Mouse (Mus musculus) layer of hippocampus, adult 2 months (tissue): ENCODE data around the gene Dpp6. TPM values are rescaled to one million over a fixed set of nuclear protein-coding genes. Genes with fewer than 3 reads are reported as not detected.

Source experiments
- DNase-seq, 2 experiments: peaks; one replicate each; pipeline ENCODE4 v3.0.0; 2022; ENCODE audit warnings: low spot score in 2 of 2
- H3K27ac ChIP-seq: fragments of 200-600 bp; 2 replicates; pipeline ENCODE4 v1.8.1; 2022
- H3K4me3 ChIP-seq: fragments of 200-600 bp; 2 replicates; pipeline ENCODE4 v1.8.1; 2022; ENCODE audit warnings: mild to moderate bottlenecking
- CTCF ChIP-seq: fragments of 200-600 bp; conservative IDR thresholded peaks from 2 replicates; pipeline ENCODE4 v1.8.1; 2022; ENCODE audit warnings: antibody characterized with exemption, mild to moderate bottlenecking, moderate library complexity
- total RNA-seq, 2 experiments: library from RNA; stranded (reverse); gene quantifications; 2 replicates each; pipeline ENCODE4 v1.2.3; 2021

Dpp6 gene
- total RNA-seq, 2 experiments from 2014 or later: 261 to 270 TPM

DNA sequence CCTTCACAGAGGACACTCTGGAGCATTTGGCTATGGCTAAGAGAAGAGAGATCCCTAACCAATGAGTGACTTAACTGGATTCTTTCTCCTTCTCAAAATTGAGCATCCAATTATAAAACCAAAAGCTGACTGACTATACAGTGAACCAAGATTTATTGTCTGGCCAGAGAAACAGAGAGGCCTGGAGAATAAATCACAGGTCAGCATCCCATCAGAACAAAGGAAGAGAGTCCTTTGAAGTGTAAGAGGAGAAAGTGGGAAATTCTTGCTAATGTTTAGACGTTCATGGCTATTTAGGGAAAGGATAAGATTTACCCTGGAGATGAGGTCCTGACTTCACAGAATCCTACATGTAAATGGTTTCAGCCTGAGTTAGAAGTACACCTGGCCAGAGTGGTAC is 499.7 kb downstream of the Dpp6 start:
- DNase-seq: no peak
- TF ChIP-seq CTCF: no peak

DNA sequence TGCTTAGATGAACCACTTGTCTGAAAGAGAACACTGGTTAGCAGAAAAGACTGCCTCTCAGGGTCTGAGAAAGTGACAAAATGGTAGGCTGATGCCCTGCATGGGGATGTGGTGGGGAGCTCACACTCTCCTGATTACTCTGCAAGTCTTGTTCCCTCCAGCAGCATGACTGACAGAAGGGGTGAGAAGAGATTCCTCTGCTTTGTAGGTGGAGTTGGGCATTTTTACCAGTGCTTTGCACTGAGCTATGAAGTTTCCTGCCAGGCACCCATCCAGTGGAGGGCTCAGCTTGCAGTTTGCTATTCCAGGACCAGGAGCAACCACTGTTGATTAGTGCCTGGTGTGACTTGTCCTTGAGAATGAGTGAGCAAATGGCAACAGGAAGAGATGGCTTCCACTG is 500.3 kb downstream of the Dpp6 start:
- peak in 1 of 2 experiments; percentile 31 for DNase-seq
- H3K27ac ChIP-seq: peak overlapping the region; percentile 62
- no peak overlapping the region for H3K4me3 ChIP-seq
- TF ChIP-seq CTCF: no peak

More for the DNA sequence above, 499.7 kb downstream of the Dpp6 start:
- peak overlapping the region; percentile 62; the same call in 1 of the 2 replicates for H3K27ac ChIP-seq
- no peak overlapping the region for H3K4me3 ChIP-seq

GRCm38 (mm10) chr5:27317832-27318231 is 500.8 kb downstream of the Dpp6 start:
- Histone ChIP-seq H3K4me3 (no peak overlapping the region), H3K27ac (peak overlapping the region; percentile 62)
- TF ChIP-seq CTCF: no peak
- DNase-seq: no peak

GRCm38 (mm10) chr5:27319731-27320130 is 502.7 kb downstream of the Dpp6 start:
- DNase-seq: no peak
- no peak overlapping the region for H3K4me3 ChIP-seq
- 0 out of 2 replicates have a peak overlapping the region, but pooled peaks have one; percentile 5 for H3K27ac ChIP-seq
- no peak for TF ChIP-seq CTCF

- Histone ChIP-seq H3K27ac (peak overlapping the region; percentile 75), H3K4me3 (no peak overlapping the region)
- DNase-seq: peak in 1 of 2 experiments; percentile 38
- TF ChIP-seq CTCF: no peak
These were observed 506.1 kb downstream of the Dpp6 start for GRCm38 (mm10) chr5:27322895-27323792.

- Histone ChIP-seq H3K27ac (peak overlapping the region; percentile 19), H3K4me3 (no peak overlapping the region)
- no peak for DNase-seq
- no peak for TF ChIP-seq CTCF
These were observed 507.4 kb downstream of the Dpp6 start for GRCm38 (mm10) chr5:27324346-27324928.

GRCm38 (mm10) chr5:27336698-27337097 is 519.7 kb downstream of the Dpp6 start:
- no peak for DNase-seq
- TF ChIP-seq CTCF: no peak
- Histone ChIP-seq H3K27ac (no peak overlapping the region), H3K4me3 (no peak overlapping the region)

DNA sequence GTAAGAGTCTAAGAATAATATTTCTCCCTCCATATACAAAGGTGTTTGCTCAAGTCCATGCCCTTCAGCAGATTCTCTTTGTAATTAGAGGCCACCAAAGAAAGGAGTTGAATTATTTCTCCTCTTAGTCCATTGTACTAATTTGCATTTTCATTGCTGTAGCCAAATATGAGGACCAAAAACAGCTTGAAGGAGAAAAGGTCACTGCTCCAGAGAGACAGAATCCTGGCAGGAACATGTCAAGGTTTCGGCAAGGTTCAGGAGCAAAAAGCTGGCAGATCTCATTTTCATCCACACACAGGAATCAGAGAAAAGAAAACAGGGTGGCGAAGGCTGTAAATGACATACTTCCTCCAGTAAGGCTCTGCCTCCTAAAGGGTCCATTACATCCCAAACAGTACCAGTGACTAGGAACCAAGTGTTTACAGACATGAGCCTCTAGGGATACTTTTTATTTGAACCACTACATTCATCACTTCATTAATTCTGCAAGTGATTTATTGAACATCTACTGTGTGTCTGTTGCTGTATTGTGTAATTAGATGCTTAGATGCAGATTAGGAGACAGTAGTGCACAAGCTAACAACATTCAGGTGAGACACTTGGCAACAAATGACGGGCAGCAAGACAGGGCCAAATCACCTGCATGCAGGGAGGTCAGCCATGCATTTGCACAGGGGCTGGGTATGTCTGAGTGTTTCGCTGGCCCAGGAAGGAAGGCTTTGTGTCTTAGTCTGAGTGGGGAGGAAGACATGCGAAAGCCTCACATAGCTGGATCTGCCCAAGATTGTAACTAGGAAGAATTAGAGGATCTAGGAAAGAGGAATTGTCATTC is 522.4 kb downstream of the Dpp6 start:
- no peak for DNase-seq
- Histone ChIP-seq H3K4me3 (no peak overlapping the region), H3K27ac (0 out of 2 replicates have a peak overlapping the region, but pooled peaks have one; percentile 10)
- no peak for TF ChIP-seq CTCF

- Histone ChIP-seq H3K4me3 (no peak overlapping the region), H3K27ac (no peak overlapping the region)
- no peak for TF ChIP-seq CTCF
- DNase-seq: no peak
These were observed 525.3 kb downstream of the Dpp6 start for GRCm38 (mm10) chr5:27342276-27342675.

DNA sequence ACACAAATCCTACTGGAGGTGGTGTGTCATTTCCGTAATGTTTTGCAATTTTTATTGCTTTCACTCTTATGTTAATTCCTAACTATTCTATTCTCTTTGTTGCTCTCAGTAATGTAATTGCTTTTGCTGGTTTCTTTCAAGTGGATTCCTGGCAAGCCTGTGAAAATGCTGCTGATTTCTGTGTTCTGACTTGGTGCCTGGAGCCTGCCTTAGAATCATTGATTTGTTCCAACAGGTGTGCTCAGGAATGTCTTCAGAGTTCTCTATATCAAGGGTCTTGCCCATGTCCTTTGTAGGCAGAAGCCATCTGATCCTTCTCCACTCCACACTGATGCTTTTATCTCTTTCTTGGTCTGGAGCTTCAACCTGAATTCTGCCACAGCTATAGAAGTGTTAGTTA is 526.6 kb downstream of the Dpp6 start:
- DNase-seq: no peak
- H3K27ac ChIP-seq: no peak overlapping the region
- no peak overlapping the region for H3K4me3 ChIP-seq
- no peak for TF ChIP-seq CTCF

DNA sequence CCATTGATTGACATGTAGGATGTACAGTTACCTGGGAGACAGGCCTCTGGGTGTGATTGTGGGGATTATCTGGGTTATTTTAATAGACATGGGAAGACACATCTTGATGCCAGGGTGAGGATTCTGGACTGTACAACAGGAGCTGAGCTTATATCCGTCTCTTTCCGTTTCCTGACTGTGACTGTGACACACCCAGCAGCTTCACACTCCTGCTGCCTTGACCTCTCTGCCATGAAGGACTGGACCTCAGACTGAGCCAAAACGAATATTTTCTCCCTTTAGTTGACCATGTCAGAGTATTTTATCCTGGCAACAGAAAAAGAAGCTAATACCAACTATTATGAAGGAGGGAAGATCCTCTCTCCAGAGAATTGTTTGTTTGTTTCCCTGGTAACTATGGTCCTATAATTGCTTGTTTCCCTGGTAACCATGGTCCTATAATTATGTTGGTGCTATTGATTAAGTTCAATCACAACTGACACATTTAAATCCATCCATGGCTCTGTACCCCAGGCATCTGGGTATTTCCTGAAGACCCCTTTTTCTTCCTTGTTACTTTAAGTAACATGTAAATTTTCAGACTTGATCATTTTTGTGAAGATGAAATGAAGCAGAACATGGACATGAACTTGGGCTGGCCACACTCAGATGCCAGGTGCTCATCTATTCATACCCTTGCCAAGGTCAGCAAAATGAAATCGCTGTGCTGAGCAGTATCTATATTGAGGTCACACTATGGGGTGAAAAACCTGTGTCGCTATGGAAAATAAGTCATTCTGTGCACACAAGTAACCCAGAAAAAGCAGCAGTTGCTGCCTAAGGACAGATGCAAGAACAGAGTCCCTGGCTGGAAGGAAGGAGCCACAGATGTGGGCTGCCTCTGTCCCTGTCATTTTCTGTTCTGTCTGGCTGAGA is 531.4 kb downstream of the Dpp6 start:
- DNase-seq: no peak
- no peak for TF ChIP-seq CTCF
- no peak overlapping the region for H3K4me3 ChIP-seq
- H3K27ac ChIP-seq: peak overlapping the region; percentile 37

- no peak for DNase-seq
- Histone ChIP-seq H3K4me3 (no peak overlapping the region), H3K27ac (no peak overlapping the region)
- no peak for TF ChIP-seq CTCF
These were observed 540.6 kb downstream of the Dpp6 start for GRCm38 (mm10) chr5:27357630-27358029.
